Mouse (Mus musculus): Measurements from ENCODE around the gene Sypl2.
A peak's percentile ranks its signal among the peaks of the same experiment; 100 is the strongest.

Gene Sypl2

DNA sequence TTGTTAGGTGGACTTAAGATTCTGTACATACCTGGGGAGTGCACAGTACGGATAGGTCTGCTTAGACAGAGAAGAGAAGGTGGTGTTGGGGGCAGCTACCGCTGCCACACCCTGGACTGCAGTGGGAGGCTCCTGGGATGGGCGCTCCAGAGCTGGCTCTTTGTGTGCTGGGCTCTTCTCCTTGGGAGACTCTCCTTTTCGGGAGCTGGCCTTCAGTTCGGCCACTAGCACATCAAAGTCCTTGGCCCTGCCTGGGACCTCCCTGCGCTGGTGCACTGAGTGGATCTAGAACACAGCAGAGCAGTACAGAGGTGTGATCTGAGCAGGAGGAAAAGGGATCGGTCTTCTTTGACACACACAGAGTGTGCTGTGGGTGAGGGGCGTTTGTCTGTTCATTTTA, 20.8 kb downstream of the Sypl2 start:
- DNase-seq (ENCODE audit: low spot score in 2 of 2) = no peak

DNA sequence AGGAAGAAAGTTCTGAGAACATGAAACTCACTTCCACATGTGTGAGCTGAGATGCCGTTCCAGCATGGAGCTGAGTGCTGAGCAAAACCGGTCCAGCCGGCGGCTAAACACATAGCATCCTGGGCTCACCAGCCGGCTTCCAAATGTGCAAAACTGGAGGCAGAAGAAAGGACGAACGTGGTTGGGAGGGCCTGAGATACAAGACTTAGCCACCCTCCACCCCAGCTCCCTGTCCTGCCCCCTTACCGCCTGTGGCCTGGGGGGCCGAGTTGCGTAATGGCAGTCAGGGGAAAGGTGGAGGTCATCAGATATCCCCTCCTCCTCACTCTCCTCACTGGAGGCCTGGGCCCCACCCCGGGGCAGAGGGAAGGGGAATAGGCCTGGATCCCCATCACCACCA, 22.0 kb downstream of the Sypl2 start:
- DNase-seq (ENCODE audit: low spot score in 2 of 2) = no peak

DNA sequence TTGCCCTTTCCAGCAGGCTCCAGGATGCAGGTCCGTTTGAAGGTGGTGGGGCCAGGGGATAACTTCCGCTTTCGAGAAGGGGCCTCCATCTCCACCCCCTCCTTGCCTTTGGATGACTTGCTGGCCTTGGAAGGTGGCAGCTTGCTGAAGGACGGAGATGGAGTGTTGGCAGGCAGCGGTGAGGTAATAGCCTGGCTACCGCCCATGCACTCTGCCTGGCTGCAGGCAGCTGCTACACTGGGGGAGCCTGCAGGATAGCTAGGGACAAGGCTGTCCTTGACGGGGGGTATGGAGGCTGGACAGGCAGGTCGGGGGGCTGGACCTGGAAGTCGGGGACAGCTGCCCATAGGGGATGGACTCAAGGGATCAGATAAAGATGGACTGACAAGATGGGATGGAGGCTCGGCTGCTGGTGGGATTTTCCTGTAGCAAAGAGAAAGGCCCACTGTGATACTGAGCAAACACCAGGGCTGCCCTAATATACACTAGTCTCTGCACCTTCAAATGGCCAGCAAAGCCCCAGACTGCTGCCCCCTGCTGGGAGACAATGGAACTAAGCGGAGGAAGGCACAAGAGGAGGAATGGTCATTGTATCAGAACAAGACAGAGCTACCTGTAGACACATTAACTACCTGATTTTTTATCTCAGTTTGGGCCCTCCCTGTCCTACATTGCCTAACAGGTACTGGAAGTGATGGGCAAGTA, 22.7 kb downstream of the Sypl2 start:
- peak; percentile 80 to 90 for DNase-seq (ENCODE audit: low spot score in 2 of 2)

DNA sequence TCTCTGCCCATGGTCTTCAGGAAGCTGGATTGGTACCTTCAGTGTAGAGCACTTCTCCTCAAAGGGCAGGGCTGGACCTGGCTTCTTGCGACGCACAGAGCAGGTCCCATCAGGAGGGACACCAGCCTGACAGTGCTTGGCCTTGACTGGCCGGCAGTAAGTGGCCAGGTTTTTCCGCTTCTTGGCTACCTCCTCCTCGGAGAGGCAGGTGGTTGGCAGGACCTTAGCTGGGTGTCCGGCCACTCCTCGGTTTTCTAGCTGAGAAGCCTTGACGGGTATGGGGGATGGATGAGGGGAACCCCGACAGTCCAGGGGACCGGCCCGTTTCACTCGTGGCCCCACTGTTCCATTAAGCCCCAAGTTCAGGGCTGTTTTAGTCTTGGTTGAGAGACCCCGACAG, 23.2 kb downstream of the Sypl2 start:
- DNase-seq (ENCODE audit: low spot score in 2 of 2) = no peak

DNA sequence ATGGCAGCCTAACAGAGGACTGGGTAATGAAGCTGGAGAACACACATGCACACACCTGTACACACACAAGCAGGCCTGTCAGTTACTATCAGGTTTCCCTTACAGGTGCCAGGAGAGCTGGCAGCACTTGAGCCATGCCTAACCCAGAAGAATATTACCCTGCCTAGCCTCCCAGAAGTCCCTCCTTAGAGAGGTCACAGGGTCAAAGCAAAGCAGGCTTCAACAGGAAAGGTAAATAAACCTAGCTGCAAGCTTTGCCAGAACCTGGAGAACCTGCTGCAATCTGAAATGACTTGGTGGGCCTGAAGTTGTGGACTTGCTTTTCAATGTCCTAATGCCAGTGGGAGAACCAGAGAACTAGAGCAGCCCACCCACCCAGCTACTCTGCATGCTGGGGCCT, 23.9 kb downstream of the Sypl2 start:
- no peak for DNase-seq (ENCODE audit: low spot score in 2 of 2)

DNA sequence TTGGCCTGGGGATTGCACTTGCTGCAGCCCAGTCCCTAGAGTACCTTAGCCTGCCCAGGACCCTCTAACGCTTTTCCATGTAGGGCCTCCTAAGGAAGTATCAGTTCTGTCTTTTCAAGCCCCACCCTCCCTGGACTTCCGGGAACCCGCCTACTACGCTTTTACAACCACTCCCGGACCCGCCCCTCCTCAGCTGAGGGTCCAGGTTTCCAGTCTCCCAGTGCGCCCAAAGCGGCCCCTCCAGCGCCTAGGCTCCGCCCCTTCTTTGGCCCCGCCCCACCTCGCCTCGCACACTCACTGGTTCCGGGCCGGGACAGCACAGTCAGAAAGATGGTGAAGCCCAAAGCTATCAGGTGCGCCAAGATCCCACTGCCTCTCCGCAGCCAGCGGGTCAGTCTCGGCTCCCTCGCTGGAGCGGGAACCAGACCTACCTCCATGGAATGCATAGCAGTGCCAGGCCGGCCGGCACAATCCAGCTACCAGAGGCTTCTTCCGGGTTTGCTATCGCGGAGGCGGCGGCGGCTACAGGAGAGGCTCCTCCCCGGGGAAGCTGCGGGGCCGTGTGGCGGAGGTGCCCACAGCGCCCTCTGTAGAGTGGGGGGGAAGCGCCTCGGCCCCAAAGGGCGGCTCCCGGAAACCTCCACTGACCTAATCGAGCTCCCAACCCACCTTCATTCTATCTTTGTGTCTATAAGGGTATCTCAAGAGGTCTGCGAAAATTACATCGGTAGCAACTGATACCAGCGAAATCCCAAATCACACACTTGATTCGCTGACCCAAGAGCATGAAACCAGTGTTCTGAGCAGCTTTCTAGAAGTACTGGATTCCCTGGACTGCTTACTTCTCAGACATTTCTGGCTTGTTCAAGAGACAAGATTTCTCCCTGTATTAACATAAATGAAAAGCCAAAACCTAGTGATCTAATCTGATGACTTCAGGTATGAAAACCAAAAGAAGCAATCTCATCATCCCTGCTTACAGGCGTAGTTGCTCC, 25.8 kb downstream of the Sypl2 start, which contains the start of gene Cyb561d1:
TSS of gene Cyb561d1 (minus strand) at position 884 of the 995 bp plus-strand sequence.
- peak; percentile 96 for DNase-seq (ENCODE audit: low spot score in 2 of 2)

DNA sequence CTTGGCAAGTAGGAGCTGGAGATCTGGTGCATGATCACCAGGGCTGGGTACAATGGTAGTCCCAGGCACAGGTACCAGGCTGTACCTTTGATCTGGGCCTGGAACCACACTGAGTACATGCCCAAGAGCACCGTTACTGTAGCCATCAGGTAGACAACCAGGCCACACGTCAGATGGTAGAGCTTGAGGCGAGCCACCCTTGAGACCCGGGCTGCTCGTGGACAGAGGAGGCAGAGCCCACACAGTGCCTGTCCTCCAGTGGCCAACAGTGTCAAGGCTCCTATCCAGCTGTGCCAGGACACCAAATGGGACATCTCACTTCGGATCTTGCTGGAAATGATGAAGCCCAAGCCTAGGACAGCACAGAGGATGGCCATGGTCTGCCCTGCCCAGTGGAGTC, 27.2 kb downstream of the Sypl2 start:
- DNase-seq (ENCODE audit: low spot score in 2 of 2) = no peak

DNA sequence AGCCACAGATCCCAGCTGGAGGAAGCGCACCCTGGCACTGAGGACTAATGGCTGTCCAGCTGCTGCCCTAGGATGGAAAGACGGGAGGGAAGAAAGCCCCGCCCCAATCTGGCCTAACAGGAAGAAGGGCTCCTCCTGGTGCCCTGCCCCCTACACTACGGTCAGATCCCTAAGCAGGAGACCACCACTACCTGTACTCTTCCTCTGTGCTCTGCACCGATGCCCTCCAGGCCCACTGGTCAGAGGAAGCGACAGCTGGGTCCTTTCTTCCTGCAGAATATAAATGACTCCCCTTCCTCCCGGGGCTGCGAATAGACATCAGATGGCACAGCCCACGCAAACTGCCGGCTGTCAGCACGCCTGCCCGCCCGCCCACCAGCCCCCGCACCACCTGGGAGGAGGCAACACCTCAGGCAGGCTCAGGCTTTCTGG, 29.4 kb downstream of the Sypl2 start:
- DNase-seq (ENCODE audit: low spot score in 2 of 2) = no peak

DNA sequence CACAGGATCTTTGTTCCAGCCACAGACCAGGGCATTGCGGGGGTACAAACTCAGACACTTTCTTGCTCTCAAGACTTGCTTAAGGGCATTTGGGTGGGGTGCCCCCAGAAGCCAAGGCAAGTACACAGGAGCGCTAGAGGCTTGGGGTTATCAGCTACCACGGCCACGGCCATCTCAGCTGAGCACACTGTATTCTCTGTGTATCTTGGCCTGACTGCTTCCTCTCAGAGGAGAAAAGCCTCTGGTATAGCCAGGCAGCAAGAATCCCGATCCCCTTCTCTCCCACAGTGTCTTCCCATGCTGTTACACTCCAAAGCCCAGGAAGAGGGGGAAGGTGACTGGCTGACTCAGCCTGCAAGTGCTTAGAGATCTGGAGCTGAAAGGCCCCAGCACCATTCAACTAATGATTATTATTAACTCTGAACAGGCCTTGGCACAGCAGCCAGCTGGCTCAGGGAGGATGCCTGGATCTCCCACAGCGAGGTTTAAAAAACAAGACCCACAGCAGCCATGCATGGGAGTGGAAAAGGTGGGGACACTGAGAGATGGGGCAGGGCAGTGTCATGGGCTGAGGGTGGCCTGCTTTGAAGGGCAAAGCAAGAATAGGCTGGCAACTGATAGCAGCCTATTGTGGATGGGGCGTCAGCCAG, 30.4 kb downstream of the Sypl2 start:
- DNase-seq (ENCODE audit: low spot score in 2 of 2) = no peak

DNA sequence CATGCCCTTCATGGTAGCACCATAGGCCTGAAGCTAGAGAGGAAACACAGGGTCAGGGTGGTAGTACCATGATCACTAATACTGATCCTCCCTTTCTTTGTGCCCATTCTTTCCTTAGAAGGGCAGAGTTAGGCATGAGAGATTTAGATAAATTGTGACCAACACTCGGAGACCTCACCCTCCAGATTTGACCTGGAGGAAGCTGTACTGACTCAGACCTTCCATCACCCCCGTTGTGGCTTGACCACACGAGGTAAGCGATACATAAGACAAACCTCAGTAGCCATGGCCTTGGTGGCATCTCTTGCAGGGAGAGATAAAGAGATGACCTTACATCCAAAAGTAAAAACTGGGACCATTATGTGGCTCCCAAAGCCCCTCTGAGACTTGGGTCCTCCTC, 31.2 kb downstream of the Sypl2 start:
- DNase-seq (ENCODE audit: low spot score in 2 of 2) = no peak

DNA sequence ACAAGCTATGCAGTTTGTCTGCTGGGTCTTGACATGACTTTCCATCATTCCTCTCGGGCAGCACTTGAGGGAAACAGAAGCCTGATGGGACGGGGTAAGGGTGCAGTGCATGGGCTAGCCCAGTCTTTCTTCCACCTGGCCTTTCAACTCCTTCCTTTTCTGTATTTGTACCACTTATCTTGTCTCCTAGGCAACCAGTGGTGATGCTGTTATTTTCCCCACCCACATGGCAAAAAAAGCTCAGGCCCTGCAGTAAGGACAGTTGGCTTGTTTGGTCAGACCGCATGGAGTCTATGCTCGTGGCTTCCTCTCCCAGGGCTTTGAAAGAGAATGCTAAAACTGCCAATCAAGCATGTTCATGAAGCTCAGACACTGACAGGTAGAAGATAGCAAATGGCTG, 32.8 kb downstream of the Sypl2 start:
- DNase-seq (ENCODE audit: low spot score in 2 of 2) = no peak

DNA sequence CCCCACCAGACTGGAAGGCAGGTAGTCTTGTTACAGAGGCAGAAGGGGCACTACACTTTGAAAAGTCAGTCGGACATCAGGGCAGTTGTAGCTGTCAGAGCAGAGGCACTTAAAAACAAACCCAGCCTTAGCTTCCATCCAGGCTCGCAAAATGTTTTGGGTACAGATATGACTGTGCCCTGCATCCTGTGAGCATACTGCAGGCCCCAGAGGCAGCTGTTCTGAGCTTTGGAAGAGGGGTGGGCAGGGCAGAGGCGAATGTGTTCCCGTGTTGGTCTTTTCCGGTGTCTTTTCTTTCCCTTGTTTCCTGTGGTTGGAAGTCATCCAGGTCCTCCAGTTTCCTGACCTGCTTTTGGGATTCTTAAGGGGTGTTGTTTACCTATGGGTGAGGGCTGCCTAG, 36.6 kb downstream of the Sypl2 start:
- no peak for DNase-seq (ENCODE audit: low spot score in 2 of 2)

DNA sequence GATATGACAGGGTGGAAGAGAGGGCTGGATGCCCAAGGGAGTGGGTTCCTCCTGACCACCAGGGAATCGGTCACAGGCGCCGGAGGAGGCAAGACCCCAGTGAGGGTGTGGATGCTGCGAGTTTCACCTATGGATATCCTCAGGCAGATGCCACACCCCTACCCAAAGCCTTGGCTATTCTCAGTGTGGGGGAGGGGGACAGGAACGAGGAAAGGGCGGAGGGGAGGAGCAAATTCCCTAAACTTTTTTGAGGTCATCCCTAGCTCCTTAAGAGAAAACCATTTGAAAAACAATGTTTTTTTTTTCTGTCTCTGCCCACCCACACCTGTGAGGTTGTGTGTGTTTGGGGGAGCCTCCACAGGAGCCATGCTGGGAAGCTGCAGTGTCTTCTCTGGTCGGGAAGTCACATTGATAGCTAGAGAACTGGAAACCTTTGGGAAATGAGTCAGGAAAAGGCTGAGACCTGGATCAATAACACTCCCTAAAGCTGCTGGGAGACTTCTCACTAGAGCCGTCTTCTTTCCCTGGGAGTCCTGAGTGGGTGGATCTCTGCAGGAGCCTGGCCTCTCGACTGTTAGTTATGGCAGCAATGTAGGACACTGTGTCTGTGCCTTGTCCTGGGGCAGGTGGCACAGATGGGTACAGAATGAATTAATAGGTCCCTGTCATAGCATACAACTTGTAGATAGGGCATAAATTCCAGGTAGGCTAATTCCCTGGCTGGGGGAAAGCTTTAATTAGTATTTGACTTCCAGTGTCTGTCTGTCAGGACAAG, 37.5 kb downstream of the Sypl2 start:
- no peak for DNase-seq (ENCODE audit: low spot score in 2 of 2)

DNA sequence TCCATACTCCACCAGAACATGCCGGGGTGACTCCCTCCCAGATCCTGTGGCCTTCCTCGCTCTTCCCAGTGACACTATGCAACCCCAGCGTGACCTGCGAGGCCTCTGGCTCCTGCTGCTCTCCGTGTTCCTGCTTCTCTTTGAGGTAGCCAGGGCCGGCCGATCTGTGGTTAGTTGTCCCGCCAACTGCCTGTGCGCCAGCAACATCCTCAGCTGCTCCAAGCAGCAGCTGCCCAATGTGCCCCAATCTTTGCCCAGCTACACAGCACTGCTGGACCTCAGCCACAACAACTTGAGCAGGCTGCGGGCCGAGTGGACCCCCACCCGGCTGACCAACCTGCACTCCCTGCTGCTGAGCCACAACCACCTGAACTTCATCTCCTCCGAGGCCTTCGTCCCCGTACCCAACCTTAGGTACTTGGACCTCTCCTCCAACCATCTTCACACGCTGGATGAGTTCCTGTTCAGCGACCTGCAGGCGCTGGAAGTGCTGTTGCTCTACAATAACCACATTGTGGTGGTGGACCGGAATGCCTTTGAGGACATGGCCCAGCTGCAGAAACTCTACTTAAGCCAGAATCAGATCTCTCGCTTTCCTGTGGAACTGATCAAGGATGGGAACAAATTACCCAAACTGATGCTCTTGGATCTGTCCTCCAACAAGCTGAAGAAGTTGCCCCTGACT, 39.2 kb downstream of the Sypl2 start:
- no peak for DNase-seq (ENCODE audit: low spot score in 2 of 2)

DNA sequence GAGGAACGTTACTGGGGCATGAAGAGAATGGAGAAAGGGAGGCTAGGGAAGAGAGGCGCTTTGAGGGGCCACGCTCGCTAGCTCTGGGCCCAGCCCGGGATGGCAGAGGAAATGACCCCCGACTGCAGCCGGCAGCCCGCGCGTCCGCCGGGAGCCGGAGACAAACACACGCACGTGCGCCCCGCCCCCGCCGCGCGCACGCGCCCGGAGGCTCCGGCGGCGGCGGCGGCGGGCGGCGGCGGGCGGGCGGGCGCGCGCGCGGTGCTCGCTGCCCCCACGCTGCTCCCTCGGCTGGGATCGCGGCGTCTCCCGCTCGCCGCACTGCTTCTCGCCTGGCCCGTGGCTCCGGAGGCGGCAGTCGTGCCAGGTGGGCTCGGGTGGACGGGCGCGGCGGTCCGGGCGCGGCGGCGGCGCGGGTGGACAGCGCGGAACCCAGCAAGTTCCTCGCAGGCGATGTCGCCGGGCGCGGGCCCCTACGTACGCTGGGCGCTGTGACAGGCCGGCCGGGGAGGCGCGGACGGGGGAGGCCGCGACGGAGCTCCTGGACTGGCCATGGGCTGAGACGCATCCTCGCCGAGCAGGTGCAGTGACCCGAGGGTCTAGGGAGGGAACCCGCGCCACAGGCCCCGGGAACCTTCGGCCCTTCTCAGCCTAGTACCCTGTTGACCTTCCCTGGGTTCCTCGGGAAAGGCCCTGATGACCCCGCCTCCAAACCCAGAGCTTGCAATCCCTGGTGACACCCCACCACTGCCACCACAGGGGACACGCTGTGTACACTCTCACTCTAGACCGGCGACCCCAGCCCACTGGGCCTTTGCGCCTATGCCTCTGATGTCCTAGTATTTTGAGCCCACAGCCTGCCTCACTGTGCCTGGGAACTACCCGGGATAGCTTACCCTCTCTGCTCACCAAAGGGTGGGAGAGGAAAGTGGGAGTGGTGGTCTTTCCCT, 40.1 kb downstream of the Sypl2 start, which contains the start of gene Amigo1:
TSS of gene Amigo1 (plus strand) at position 238 of the 950 bp plus-strand sequence.
- peak; percentile 30 to 55 for DNase-seq (ENCODE audit: low spot score in 2 of 2)

DNA sequence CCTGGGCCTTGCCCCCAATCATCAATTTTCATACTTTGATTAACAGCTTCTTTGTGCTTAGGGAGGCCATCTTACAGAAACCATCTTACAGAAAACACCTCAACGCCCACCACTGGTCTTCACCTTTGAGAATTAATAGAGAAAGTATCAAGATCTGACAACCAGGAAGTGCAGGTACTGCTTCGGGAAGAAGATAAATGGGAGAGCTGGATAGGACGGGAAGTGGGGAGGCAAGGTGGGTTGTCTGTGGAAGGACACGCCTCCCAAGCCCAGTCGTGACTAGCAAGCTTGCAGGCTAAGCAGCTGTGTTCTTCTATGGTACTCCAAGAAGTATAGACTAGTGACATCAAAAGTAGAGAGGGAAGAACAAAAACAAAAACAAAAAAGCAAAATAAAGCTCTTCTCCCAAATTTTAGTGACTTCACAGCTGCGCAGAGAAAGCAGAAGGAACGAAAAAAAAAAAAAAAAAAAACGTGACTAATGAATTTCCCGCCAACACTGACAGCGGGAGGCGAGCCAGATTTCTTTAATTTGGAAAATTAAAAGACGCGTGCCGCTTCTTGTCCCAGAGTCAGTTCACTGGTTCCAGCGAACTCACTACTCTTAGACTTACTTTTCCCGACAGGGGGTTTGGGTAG, 40.9 kb downstream of the Sypl2 start:
- no peak for DNase-seq (ENCODE audit: low spot score in 2 of 2)

DNA sequence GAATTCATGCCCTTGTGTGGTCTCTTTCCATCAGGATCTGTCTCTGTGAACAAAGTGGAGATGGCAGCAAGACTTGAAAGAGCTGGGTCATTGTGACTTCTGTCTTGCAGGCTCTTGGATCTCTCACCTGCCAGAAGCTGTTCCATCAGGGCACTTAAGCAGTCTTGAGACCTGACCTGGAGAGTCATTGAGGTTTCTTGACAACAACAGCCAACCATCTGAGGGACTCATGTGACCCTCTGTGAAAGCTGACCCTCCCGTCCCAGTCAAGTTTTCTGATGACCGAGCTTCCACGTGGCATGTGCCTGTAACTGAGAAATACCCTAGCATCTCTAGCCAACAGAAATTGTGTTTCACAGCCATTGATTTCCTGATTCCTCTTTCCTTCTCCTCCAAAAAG, 41.7 kb downstream of the Sypl2 start:
- DNase-seq (ENCODE audit: low spot score in 2 of 2) = no peak

DNA sequence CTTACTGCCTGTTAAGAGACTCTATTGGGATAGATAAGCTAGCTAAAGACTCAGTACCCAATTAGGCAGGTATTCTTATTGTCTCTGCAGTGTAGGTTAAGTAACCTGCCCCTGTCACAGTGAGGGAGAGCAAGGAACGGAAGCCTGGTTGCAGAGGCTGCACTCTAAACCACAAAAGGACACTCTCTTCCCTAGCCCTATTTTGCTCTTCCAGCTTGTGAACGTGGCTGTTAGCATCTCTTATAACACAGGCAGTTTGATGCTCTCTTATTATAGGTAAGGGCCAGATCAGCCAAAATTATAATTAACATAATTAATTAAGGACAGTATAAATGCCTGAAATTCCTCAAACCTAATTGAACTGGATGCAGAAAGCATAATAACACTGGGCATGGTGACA, 45.9 kb downstream of the Sypl2 start:
- DNase-seq (ENCODE audit: low spot score in 2 of 2) = no peak

Measured in spleen, postnatal 10 days (tissue).